Mouse (Mus musculus) heart, postnatal 14 days (tissue): ENCODE measurements at regions not wholly inside any gene's neighbourhood (a gene's known extent, or its start where the extent isn't known, plus 50 kb on each side); places are given as distances from the start of the nearest gene placed in this dataset.
"Not testable (repeated sequence)": the region's sequence is repeated elsewhere in the genome, so short reads cannot be mapped to it uniquely, and the experiment has no call there.

Experiments used
- DNase-seq, 2 experiments: peaks; one replicate each; pipeline ENCODE4 v3.0.0; 2021 to 2022
- intact Hi-C: fragments of 180-260 bp; cut with DNase I; formaldehyde crosslinking; loops from one replicate; pipeline ENCODE4 v1.15.1; 2025

- no peak for DNase-seq
- intact Hi-C loops: no loop called here
Measured at GRCm38 (mm10) chr2:79018732-79019423, 151.0 kb downstream of the Ube2e3 start.

GRCm38 (mm10) chr2:79022954-79023353, 155.0 kb downstream of the Ube2e3 start:
- DNase-seq: no peak
- intact Hi-C loops: no loop called here

- no peak for DNase-seq
- intact Hi-C loops: no loop called here
Measured at GRCm38 (mm10) chr2:79025678-79026077, 157.8 kb downstream of the Ube2e3 start.

- intact Hi-C loops: no loop called here
- DNase-seq: peak in 1 of 2 experiments; percentile 7
Measured at GRCm38 (mm10) chr2:79030990-79031389, 163.1 kb downstream of the Ube2e3 start.

- DNase-seq: no peak
- intact Hi-C loops: no loop called here
Measured at GRCm38 (mm10) chr2:79036296-79036695, 168.4 kb downstream of the Ube2e3 start.

- DNase-seq: no peak
- intact Hi-C loops: no loop called here
Measured at GRCm38 (mm10) chr2:79038624-79039023, 170.7 kb downstream of the Ube2e3 start.

GRCm38 (mm10) chr2:79044804-79045203, 176.9 kb downstream of the Ube2e3 start:
- intact Hi-C loops, DNase-seq: not testable (repeated sequence)

- intact Hi-C loops: no loop called here
- DNase-seq: no peak
Measured at GRCm38 (mm10) chr2:79045508-79045907, 177.6 kb downstream of the Ube2e3 start.

- no peak for DNase-seq
- intact Hi-C loops: no loop called here
Measured at GRCm38 (mm10) chr2:79048020-79048419, 180.1 kb downstream of the Ube2e3 start.

- intact Hi-C loops: no loop called here
- no peak for DNase-seq
Measured at GRCm38 (mm10) chr2:79048777-79049537, 181.0 kb downstream of the Ube2e3 start.

GRCm38 (mm10) chr2:79050495-79051046, 182.6 kb downstream of the Ube2e3 start:
- no peak for DNase-seq
- intact Hi-C loops: no loop called here

- no peak for DNase-seq
- intact Hi-C loops: no loop called here
Measured at GRCm38 (mm10) chr2:79052226-79052625, 184.3 kb downstream of the Ube2e3 start.

GRCm38 (mm10) chr2:79056138-79056537, 188.2 kb downstream of the Ube2e3 start:
- intact Hi-C loops: no loop called here
- DNase-seq: no peak

- DNase-seq: no peak
- intact Hi-C loops: no loop called here
Measured at GRCm38 (mm10) chr2:79059115-79059943, 191.4 kb downstream of the Ube2e3 start.

- no peak for DNase-seq
- intact Hi-C loops: no loop called here
Measured at GRCm38 (mm10) chr2:79059944-79060238, 192.0 kb downstream of the Ube2e3 start.

GRCm38 (mm10) chr2:79060320-79060719, 192.4 kb downstream of the Ube2e3 start:
- intact Hi-C loops: no loop called here
- no peak for DNase-seq

GRCm38 (mm10) chr2:79061645-79062044, 193.6 kb upstream of the Itga4 start:
- intact Hi-C loops: no loop called here
- no peak for DNase-seq

GRCm38 (mm10) chr2:79062196-79062636, 193.0 kb upstream of the Itga4 start:
- intact Hi-C loops: no loop called here
- DNase-seq: peak; percentile 11 to 36

- intact Hi-C loops: no loop called here
- no peak for DNase-seq
Measured at GRCm38 (mm10) chr2:79063641-79064040, 191.6 kb upstream of the Itga4 start.

GRCm38 (mm10) chr2:79065321-79065720, 189.9 kb upstream of the Itga4 start:
- intact Hi-C loops: no loop called here
- no peak for DNase-seq

GRCm38 (mm10) chr2:79076115-79076514, 179.1 kb upstream of the Itga4 start:
- no peak for DNase-seq
- intact Hi-C loops: no loop called here
